Mouse (Mus musculus) liver, postnatal 0 days (tissue): ENCODE data around the gene A730009L09Rik. TPM values are rescaled to one million over a fixed set of nuclear protein-coding genes. Genes with fewer than 3 reads are reported as not detected.

Experiments used
- ATAC-seq: fragments of 200-750 bp; cut with Nextera tagmentation; 2 replicates; pipeline ENCODE4 v1.8.0; 2017; ENCODE audit warnings: mild to moderate bottlenecking, moderate library complexity
- DNase-seq: peaks from one replicate; pipeline ENCODE4 v3.0.0-alpha.2; 2016
- H3K27ac ChIP-seq: fragments of 300-500 bp; sonication (generic); 2 replicates; pipeline ENCODE4 v1.5.1; 2014; ENCODE audit warnings: antibody characterized with exemption, moderate library complexity, mild to moderate bottlenecking, low read depth
- H3K27me3 ChIP-seq: fragments of 300-500 bp; sonication (generic); 2 replicates; pipeline ENCODE4 v1.6.1; 2014; ENCODE audit warnings: low read length, control low read depth, mixed read lengths; ENCODE audit not compliant: insufficient read depth
- H3K36me3 ChIP-seq: fragments of 300-500 bp; sonication (generic); replicated peaks from 2 replicates; pipeline ENCODE4 v1.6.1; 2014; ENCODE audit warnings: mild to moderate bottlenecking, control low read depth, low read length, moderate library complexity, mixed read lengths; ENCODE audit not compliant: insufficient read depth
- H3K4me1 ChIP-seq: fragments of 300-500 bp; sonication (generic); 2 replicates; pipeline ENCODE4 v1.6.1; 2014; ENCODE audit warnings: antibody characterized with exemption, mild to moderate bottlenecking, control low read depth; ENCODE audit not compliant: insufficient read depth
- H3K4me2 ChIP-seq: fragments of 300-500 bp; sonication (generic); 2 replicates; pipeline ENCODE4 v1.6.1; 2014; ENCODE audit warnings: low read depth, mild to moderate bottlenecking, low read length, moderate library complexity, mixed read lengths
- H3K4me3 ChIP-seq: fragments of 300-500 bp; sonication (generic); 2 replicates; pipeline ENCODE4 v1.5.1; 2014; ENCODE audit warnings: low read depth, low read length
- H3K9ac ChIP-seq: fragments of 300-500 bp; sonication (generic); replicated peaks from 2 replicates; pipeline ENCODE4 v1.6.1; 2014; ENCODE audit warnings: mild to moderate bottlenecking, moderate library complexity
- H3K9me3 ChIP-seq: fragments of 300-500 bp; sonication (generic); 2 replicates; pipeline ENCODE4 v1.6.1; 2016; ENCODE audit warnings: mild to moderate bottlenecking, control low read depth, low read length, mixed read lengths
- CTCF ChIP-seq: sonication (generic); IDR thresholded peaks from 2 replicates; pipeline ENCODE4 v1.5.1; 2016; ENCODE audit warnings: antibody characterized with exemption, low read depth
- EP300 ChIP-seq: IDR thresholded peaks from 2 replicates; pipeline ENCODE4 v1.6.1; 2016; ENCODE audit warnings: antibody characterized with exemption, low read depth, mild to moderate bottlenecking
- WGBS: fragments of 180-500 bp; shearing (Covaris S2); extraction: QIAGEN DNeasy Blood & Tissue Kit; methylation state at CpG from one replicate; pipeline ENCODE4 v1.1.7; 2014; ENCODE audit not compliant: insufficient replicate concordance; 5-methylcytosine and 5-hydroxymethylcytosine counted together
- polyA plus RNA-seq: library from polyadenylated mRNA; unstranded; fragments of >200 nt; fragmentation: Nextera tagmentation; extraction: Ambion mirVana; gene quantifications from 2 replicates; pipeline ENCODE4 v1.2.1, GENCODE M21; 2015

Gene A730009L09Rik
- polyA plus RNA-seq, 1 experiment from 2014 or later = not detected

DNA sequence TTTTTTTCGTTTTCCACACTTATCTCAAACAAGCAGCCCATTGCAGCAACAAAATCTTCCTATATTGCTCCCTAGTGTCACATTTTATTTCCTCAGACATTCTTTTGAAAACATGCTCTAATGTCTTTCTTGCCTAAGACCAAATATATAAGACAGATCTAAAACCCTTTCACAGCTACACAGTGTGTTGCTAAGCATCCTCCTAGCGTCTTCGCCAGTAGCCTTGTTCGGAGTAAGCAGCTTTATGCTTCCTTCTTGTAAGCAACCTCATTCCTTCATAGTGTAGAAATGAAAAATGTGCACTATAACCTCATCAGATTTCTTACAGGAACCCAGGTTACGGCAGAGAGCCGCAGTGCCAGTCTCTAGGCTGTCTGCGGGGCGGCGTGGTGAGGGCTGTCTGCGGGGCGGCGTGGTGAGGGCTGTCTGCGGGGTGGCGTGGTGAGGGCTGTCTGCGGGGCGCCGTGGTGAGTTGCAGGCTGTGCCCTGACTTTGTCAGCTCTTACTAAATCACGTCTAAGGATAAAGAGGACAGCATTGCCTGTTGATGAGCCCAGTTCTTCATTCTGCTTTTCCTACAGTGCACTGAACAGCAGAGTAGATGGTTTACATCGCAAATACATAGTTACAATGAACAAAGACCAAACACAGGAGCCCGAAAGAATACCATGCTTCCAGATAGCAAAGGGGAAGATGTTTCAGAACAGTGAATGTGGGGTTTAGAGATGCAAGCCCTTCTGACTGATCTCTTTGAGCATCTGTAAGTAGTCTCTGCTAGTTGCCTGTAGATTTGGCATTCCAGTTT lies 43.4 kb downstream of the A730009L09Rik start:
- 59% methylated on average over 20 of the region's 20 CpGs for WGBS
- TF ChIP-seq CTCF (no peak), EP300 (no peak)

DNA sequence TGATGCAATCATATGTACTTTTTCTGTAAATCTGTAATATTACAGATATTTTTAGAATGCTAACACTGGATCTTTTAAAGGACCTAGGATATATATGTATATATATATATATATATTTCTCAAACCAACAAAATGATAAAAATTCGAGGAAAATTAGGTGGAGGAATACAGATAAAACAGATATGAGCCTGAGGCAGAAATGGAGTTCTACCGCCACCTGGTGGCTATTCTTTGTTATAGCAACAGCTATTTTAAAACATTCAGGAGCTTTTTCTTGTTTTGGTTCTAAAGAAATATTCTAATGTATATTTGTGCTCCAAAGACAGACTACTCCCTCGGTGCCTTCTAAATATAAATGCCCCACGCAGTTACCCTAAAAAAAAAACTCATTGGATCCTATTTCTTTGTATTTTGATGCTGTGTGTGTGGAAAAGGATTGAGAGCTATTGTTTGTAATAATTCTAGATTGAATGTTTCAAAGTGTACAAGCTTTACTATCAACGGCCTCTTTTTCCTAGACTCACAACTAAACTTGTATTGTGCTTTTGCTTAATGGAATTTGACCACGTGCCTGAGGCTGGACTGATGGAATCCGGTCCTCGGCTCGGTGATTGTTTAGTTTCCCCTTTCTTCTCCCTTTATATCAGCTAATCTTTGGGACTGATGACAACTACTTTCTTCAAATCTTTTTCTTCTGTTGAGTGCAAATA lies 44.8 kb downstream of the A730009L09Rik start:
- H3K9ac ChIP-seq = no peak overlapping the region
- DNase-seq (no peak), ATAC-seq (no peak)
- WGBS = 30% methylated on average over 9 of the region's 9 CpGs
- H3K9me3 ChIP-seq = no peaks in the 10 kb centered on the region
- H3K27ac ChIP-seq = no peak overlapping the region
- H3K4me3 ChIP-seq = no peak overlapping the region
- TF ChIP-seq EP300 = no peak
- TF ChIP-seq CTCF = peak; percentile 72
- H3K27me3 ChIP-seq = no peaks in the 10 kb centered on the region
- H3K4me2 ChIP-seq = no peak overlapping the region
- H3K36me3 ChIP-seq = no peaks in the 10 kb centered on the region
- no peaks in the 10 kb centered on the region for H3K4me1 ChIP-seq

More for the DNA sequence above, 43.4 kb downstream of the A730009L09Rik start:
- no peak overlapping the region for H3K9ac ChIP-seq
- H3K4me3 ChIP-seq = no peak overlapping the region
- H3K36me3 ChIP-seq = no peaks in the 10 kb centered on the region
- H3K4me1 ChIP-seq = no peaks in the 10 kb centered on the region
- no peaks in the 10 kb centered on the region for H3K9me3 ChIP-seq
- DNase-seq (no peak), ATAC-seq (no peak)
- no peak overlapping the region for H3K4me2 ChIP-seq
- no peak overlapping the region for H3K27ac ChIP-seq
- H3K27me3 ChIP-seq = no peaks in the 10 kb centered on the region

DNA sequence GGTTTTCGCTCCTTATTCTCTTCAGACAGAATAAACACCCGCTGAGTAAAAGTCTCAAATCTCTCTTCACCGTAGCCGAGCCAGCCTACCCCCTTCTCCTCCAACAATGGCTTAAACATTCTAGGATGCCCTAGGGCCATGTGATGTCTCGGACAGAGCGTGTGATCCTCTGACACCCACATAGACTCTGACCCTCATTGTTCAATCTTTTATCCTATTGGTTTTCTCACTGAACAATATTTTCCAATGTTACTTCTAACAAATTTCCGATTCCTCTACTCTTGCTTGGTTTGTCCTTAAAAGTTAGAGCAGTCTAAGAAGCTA lies 45.3 kb downstream of the A730009L09Rik start:
- DNase-seq (no peak), ATAC-seq (no peak)
- H3K27me3 ChIP-seq = no peaks in the 10 kb centered on the region
- no peak overlapping the region for H3K27ac ChIP-seq
- no peaks in the 10 kb centered on the region for H3K9me3 ChIP-seq
- no peaks in the 10 kb centered on the region for H3K36me3 ChIP-seq
- H3K9ac ChIP-seq = no peak overlapping the region
- 72% methylated on average over 7 of the region's 7 CpGs for WGBS
- no peak overlapping the region for H3K4me2 ChIP-seq
- no peak overlapping the region for H3K4me3 ChIP-seq
- TF ChIP-seq EP300 (no peak), CTCF (no peak)
- H3K4me1 ChIP-seq = no peaks in the 10 kb centered on the region

Other genes with a start within 250 kb of the A730009L09Rik start
- 17.6 and 18.3 TPM in 2 replicates for gene Mrpl39, start 220.6 kb downstream of the A730009L09Rik start, polyA plus RNA-seq